Mouse (Mus musculus): ENCODE measurements around the gene 6430531B16Rik.

- TF ChIP-seq CTCF (IDR thresholded peaks at IDR 0.05; ENCODE audit: borderline replicate concordance, extremely low read depth, insufficient read depth, insufficient read length) (no peak), POLR2A (IDR thresholded peaks at IDR 0.05; ENCODE audit: borderline replicate concordance, extremely low read depth, insufficient read depth, insufficient read length, poor library complexity, severe bottlenecking) (no peak)
These were observed 28.5 kb upstream of the 6430531B16Rik start for GRCm38 (mm10) chr7:140006861-140007611.
